Mouse (Mus musculus) liver, adult 2 months (tissue): Measurements from ENCODE around the gene Smcr8.

ENCODE experiments used
- CTCF ChIP-seq: fragments of 200-500 bp; IDR thresholded peaks from 2 replicates; pipeline ENCODE4 v1.5.1; 2011; ENCODE audit warnings: low read depth, low read length, control low read depth
- POLR2A ChIP-seq: fragments of 200-500 bp; IDR thresholded peaks from 2 replicates; pipeline ENCODE4 v1.6.1; 2011; ENCODE audit warnings: low read length, control low read depth; ENCODE audit not compliant: insufficient read depth; ENCODE audit errors: extremely low read depth

- no peak for TF ChIP-seq CTCF
- TF ChIP-seq POLR2A = no peak
These were observed 6.5 kb upstream of the Smcr8 start for GRCm38 (mm10) chr11:60770776-60771175.
